Mouse (Mus musculus) lung, postnatal 14 days (tissue): Measurements from ENCODE around the gene Ptrh1.

Experiments
- DNase-seq: peaks from one replicate; pipeline ENCODE4 v3.0.0; 2021

Ptrh1 gene

DNA sequence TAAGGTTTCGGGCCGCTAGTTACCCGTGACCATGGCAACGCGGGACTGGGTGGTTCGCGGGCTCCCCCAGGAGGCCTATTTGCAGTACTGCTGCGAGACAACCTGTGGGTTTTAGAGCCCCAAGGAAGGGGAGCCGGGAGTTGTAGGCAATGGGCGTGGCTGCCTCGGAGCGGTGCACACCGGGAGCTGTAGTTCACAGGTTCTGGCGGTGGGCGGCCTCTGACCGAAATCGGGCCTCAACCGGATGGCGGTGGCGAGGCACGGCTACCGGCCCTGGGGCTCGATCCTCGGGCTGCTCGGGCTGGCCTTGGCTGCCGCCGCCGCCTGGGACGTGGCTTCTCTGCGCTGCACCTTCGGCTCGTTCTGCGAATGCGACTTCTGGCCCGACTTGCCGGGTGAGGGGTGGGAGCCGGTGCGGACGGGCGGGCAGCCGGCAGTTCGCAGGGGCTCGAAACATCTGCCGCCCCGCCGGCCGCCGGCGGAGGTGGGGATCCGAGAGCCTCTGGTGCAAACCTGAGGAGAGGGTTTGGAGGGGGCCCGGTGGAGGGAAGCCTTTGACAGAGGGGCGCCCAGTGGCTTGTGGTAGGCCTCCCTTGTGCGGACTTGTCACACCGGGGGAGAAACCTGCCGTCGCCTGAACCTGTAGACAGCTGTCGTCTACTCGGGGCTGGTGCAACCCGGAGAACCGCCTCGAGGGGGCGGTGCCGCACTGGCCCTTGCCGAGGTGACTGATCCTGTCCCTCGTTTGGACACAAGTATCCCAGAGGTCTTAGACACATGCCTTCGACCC is 18.3 kb upstream of the Ptrh1 start, which contains the start of gene Tor2a:
Tor2a (plus strand) TSS at position 179 of the 790 bp plus-strand sequence.
- peak; percentile 98 for DNase-seq

DNA sequence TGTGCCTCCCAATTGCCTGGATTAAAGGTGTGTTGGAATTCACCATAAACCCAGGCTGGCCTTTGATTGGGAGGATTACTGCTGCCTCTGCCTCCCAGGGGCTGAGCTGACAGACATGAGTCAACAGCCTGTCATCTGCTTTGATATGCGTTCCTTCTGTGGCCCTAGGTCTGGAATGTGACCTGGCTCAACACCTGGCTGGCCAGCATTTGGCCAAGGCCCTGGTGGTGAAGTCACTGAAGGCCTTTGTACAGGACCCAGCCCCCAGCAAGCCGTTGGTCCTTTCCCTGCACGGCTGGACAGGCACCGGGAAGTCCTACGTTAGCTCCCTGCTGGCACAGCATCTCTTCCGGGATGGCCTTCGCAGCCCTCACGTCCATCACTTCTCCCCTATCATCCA is 17.1 kb upstream of the Ptrh1 start:
- no peak for DNase-seq

DNA sequence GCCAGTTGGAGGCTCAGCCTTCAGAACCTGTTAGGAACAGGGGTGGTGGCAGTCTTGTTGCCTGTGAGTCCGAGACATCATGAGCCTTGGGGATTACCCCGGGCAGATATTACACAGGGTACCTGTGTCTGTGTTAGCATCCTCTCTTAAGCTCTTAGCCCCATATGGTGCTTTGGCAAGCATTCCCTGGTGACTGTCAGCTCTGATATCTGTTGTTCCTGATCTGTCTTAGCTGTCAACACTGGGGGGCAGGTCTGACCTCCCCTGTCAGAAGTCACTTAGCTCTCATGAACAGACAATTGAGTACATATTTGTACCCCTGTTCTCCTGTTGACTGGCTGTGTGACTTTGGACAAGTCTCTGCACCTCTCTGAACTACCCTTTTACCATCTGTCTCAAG is 16.6 kb upstream of the Ptrh1 start:
- no peak for DNase-seq

DNA sequence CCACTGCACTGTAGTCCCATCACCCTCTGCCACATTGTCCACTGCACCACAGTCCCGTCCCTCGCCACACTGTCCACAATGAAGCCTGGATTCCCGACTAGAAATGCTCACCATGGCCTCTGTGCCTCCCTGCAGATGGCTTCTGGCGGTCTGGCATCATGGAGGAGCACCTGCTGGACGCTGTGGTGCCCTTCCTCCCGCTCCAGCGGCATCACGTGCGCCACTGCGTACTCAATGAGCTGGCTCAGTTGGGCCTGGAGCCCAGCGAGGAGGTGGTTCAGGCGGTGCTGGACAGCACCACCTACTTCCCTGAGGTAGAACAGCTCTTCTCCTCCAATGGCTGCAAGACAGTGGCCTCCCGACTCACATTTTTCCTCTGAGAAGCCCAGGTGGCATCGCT is 14.2 kb upstream of the Ptrh1 start:
- no peak for DNase-seq

DNA sequence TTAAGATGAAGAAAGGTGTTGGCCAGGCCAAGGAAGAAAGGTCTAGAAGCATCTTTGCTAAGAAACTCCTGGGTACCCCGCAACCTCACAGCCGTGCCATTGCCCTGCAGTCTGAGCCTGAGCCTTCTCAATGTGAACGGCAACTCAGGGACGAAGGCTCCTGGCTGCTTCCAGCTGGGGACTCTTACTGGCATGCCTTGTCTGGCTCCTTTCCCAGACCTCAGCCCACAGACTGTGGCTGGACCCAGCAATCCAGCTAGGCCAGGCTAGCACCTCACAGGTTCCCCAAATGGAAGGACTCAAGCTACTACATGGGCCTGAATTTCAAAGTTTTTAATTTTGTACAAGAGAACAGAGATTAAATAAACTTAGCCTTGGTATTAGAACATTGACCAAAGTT is 13.7 kb upstream of the Ptrh1 start:
- no peak for DNase-seq

DNA sequence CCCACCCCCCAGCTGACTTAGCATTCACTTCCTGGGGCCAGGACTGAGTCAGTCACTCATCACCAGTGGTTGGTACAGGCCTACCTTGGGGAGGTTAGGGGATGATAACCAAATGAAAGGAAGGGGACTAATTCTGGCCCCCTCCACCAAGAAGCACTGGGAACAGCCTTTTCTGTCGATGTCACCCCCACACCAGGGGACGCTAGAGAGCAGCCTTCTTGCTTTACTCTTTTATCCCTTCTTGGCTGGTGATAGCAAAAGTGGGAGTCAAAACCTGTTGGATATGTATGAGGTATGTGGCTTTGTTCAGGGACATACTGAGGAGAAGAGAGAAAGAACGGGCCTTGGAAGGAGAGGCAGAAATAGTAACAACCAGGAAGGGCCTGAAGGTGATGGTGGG is 12.2 kb upstream of the Ptrh1 start:
- no peak for DNase-seq

DNA sequence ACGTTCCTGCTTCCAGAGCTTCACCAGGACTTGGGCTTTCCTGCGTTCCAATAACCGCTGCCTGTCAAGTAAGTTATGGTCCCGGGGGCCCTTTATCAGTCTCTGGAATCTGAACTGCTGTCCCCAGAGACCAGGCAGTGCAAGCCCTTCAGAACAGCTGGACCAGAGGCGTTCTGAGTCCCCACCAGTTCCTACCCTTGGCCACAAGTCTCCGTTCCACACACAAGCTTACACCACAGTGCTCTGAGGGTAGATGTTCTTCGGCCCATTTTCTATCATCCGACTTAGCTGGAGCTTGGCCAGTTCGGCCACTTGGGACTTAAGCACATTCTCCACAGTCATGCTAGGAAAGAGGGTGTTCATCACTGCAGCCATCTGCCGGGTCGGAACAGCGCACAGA is 8.3 kb upstream of the Ptrh1 start:
- DNase-seq = no peak

DNA sequence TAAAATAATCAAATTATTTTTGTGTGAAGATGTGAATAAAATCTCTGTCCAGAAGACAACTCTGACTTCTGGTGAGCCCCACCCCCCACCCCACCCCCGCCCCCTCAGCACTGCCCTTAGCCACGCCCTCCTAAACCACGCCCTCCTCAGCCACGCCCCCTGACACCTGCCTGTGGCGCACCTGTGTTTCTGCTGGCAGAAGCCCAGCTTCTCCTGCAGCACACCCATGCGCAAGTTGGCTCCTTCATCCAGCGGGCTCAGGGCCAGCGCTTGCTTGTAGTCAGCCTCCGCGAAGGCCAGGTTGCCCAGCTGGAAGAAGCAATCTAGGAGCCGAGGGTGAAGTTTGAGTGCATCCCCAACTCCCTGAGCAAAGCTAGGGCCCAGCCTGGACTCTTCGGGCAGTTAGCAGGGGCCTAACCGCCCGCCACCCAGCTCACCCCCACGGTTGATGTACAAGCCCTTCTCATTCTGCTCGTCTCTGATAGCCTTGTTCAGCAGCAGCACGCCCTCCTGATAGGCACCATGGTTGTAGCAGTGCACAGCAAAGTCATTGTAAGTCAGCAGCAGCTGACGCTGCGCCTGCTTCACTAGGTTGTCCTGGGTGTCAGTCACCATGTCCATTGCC is 6.8 kb upstream of the Ptrh1 start:
- peak; percentile 66 for DNase-seq

DNA sequence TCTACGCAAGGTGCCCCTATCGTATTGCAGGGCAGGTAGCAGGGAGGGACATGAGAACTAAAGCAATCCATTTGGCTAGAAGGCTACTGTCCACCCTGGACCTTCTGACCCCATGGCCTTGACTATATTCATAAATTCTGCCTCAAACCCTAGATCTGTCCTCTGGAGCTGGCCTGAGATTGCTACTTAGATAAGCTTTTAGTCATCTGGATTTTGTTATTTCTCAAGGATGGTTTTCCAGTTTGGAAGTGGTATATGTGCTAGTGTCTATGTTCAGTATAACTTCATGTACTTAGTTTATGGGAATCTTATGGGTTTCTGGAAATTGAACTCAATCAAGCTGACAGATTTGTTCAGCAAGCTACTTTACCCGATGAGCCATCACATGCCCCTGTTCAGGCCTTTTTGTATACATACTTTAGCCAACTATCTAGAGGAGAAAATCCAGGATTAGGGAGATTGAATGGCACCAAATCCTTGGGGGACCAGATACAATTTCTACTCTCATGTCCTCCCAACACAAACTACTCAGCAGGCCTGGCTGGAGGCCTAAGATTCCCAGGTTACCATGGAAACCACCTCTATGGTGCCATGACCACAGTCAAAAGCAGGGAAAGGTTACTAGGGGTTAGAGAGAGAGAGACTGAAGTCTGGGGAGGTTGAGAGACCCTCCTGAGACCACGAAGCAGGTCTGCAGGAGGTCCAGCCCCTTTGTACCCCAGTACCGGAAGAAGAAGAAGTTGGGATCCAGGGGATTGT is 6.1 kb upstream of the Ptrh1 start:
- DNase-seq = no peak

DNA sequence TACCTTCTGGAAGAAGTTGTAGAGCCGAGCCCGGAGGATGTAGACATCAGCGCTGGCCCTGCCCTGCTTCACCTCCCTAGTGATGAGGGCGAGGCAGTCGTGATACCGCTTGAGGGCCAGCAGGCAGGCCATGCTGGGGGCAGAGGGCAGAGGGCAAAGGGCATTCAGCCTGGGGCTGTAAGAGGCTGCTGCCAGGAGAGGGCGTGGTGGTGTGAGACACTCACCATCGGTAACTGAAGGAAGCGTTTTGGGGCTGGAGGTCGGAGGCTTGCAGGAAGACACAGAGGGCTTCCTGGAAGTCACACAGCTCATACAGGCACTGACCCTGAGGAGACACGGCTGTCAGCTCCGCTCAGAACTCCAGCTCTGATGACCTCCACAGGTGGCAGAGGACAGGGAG is 3.7 kb upstream of the Ptrh1 start:
- no peak for DNase-seq

DNA sequence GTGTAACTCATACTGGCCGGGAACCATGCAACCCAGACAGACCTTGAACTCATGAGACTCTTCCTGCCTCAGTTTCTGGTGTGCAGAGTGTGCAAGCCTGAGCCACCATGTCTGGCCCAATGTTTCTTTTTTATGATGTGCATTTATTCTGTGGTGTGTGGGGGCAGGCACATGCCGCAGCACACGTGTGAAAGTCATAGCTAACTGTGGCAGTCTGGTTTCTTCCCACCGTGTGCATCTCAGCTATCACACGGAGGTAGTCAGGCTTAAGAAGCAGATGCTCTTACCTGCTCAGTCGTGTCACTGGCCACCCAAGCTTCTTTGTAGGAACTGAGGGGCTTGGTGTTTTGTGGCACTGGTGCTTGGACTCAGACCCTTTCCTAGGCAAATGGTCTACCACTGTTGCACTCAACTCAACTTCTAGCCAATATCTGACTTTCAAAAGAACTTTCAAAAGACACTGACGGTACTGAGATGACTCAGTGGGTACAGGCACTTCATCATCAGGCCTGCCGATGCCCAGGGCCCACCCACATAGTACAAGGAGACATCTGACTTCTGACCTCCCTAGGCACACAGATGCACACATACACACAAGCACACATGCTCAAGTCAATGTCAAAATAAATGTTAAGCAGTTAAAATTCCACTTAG is 2.8 kb upstream of the Ptrh1 start:
- no peak for DNase-seq

DNA sequence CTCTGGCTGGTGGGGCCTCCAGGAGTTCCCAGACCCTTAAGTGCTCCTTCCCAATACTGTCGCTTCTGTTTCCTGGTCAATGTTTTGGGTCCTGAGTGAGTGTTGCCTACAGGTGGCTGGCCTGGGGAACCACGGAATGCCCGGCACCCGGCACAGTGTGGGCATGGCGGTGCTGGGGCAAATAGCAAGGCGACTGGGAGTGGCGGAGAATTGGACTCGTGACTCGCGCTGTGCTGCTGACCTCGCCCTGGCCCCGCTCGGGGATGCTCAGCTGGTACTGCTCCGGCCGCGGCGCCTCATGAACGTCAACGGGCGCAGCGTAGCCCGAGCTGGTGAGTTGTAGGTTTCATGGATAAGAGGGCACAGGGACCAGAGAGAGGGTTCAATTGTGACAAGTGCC is 606 bp downstream of the Ptrh1 start:
- DNase-seq = no peak

DNA sequence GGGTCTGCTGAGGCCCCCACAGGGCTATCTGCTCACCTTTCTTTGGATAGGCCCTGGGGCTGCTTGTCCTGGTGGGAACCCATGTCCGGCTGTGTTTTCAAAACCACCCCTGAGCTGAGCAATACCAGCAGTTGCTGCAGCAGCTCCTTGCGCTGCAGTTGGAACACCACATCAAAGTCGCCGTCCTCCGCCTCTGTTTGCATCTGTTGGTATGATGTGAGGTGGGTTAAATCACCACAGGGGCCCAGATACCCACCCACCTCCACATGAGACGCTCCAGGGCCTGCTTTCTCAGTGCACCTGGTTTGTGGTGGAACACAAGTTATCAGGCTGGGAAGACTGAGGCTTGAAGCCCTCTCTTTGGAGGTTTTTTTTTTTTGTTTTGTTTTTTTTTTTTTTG is 2.5 kb downstream of the Ptrh1 start:
- no peak for DNase-seq

DNA sequence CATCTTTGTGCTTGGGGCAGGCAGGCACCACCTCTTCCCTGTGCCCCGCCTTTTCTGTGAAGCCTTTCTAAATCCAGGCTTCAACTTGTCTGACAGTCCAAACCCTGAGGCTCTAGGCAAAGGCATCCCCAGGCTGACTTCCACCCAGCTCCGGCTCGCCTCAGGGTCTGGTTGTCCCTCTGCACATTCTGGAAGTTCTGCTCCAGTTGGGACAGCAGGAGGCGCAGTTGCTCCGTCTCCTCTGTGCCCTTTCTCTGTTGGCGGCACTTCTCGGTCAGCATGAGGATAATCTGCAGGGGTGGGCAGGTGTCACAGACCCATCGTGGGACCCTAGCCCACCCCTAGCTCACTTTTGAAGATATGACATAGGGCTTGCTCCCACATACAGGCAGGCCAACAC is 3.5 kb downstream of the Ptrh1 start:
- DNase-seq = peak; percentile 84

DNA sequence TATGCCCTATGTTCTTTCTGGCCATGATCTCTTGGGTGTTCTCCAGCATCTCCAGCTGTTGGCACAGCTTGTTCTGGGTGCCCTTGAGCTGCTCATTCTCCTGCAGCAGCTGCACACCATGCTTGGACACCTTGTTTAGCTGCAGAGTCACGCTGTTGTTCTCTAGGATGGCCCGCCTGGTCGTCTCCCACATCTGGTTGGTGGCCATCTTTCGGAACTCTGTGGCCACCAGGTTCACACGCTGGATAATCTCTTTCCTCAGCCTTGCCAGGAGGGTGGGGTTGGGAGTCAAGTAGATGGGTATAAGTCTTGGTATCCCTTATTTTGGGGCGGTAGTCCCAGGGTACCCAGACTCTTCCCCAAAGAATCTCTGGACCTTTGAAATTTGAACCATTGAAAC is 4.1 kb downstream of the Ptrh1 start:
- DNase-seq = no peak

DNA sequence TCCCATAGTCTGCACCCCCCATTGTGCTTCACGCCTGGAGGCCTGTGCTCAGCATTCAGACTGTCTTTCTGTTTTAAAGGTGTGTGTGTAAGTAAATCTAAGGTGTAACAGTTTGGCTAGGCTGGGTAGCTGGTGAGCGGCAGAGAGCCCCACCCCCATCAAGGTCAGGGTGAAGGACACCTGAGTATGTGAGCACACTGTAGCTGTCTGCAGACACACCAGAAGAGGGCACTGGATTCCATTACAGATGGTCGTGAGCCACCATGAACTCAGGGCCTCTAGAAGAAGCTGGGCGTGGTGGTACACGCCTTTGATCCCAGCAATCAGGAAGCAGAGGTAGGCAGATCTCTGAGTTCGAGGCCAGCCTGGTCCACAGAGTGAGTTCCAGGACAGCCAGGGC is 6.1 kb downstream of the Ptrh1 start:
- no peak for DNase-seq

DNA sequence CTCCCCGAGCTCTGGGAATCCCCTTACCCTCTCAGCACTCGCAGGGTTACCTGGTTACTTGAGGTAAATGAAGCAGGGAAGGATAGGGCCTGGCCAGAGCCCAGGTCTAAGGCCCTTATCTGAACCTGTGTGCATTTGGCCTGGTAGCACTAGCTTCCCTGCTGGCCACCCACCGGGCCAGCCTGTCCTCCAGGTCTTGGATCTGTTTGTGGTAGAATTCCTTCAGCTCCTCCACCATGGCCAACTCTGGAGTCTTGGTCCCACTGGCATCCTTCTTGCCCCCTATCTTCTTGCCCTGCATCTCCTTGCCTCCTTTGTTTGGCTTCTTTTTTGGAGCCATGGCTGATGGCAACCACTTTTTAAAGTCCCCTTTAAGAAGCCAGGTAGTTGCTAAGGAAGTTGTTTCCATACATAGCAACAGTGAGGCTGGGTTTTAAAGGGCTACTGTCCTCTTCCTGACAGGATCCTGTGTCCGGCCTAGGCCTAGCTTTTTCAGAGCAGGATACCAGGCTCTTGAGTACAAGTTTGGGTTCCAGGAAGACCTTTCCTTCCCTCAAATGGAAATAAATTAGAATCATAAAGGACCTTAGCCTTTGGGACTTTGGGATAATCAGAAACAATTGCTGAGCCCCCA is 8.6 kb downstream of the Ptrh1 start, which contains the start of gene Cfap157:
Cfap157 (minus strand) TSS at position 381 of the 634 bp plus-strand sequence.
- DNase-seq = peak; percentile 30

DNA sequence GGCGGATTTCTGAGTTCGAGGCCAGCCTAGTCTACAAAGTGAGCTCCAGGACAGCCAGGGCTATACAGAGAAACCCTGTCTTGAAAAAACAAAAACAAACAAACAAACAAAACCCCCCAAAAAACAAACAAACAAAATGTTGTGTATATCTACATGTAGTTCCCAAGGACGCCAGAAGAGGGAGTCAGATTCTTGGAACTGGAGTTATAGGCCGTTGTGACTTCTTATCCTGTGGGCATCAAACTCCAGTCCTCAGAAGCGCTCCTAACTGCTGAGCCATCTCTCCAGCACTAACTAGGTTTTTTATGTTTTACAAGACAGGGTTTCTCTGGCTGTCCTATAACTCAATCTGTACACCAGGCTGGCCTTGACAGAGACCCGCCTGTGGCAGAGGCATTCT is 11.6 kb downstream of the Ptrh1 start:
- DNase-seq = peak; percentile 49

DNA sequence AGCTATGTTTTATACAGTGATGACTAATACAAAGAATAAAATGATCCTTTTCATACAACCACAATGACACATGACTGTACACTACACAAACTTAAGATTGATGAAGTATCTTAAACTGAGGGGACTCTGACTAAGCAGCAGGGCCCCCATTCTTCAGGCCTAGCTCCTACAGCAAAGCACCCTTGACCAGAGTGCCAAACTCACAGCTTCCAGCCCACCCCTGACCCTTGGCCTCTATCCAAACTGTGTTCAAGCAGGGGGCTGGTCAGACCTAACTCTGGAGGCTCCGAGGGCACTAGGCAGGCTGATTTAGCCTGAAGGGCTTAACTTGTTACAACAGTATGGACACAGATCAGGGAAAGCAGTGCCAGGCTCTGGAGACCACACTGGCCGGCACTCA is 13.0 kb downstream of the Ptrh1 start:
- no peak for DNase-seq

DNA sequence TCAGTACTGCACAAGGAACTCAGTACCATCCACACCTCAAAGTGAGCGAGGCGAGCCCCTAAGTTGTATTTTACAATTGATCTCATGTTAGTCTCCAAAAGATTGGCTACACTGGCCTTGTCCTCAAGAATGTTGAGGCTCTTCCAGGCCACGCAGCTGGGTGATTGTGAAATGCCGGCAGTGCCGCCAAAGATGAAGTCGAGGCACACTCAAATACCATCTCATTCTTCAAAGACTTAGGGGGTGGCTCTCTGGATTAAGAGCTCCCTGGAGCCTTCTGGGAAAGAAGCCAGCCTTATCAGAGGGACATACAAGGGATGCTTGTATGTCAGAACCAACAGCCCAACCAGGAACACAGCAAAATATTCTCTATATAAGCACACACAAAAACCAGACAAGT is 15.7 kb downstream of the Ptrh1 start:
- DNase-seq = peak; percentile 68

DNA sequence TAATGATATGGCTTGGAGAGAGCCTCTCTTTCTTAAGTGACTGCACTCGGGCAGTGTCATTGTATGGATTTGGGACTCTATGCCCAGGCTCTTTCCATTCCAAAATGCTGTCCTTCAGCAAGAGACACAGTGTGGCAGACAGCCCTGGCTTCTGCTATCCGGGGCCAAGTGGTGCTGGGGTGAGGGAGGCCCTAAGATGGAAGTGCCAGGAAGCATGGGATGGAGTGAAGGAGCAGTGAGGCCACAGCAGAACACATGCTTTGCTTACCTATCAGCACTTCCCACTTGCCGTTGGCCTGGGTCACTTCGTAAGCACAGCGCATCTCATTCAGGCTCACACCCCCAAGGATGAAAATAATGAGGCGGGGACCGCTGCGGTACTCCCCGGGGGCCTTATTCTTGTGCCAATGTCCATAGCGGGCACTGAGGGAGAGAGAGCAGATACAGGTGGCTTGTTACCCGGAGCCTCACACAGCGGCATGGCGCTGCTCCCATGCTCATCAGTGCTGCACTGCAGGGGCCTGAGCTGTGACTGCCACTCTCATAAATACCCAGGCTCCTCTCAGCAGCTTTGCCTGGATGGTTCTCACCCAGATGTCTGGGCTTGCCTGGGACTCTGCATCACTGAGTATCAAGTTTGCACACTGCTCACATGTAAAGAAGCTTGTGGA is 20.3 kb downstream of the Ptrh1 start:
- no peak for DNase-seq

DNA sequence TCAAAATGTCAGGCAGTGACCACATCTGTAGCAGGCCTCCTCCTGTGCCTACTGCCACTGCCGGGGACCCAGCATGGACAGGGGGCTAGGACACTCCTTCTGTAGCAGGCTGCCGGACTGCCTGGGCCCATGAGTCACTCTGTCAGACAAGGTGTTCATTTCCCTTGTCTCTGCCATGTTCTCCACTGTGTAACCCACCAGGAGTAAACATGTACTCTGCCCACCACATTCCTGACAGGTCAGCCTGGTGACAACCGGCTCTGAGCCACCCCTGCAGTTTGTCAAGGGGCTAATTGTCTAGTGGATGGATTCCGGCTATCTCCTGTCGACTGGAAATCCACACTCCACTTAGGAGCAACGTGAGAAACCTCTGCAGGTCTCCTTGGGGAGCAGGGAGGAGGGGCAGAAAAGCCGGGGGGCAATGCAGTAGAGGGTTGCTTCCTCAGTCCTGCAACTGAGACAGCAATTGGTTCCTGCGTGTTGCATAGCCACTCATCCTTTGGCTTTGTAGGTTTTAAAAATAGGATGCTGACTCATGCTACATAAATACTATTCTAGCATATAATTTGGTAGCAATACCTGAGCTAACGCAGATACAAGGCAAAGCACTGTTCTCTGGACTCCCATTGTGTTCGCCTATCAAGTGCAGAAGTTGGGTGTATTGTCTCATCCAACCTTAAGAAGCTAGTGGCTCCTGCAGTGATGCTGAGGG is 22.8 kb downstream of the Ptrh1 start:
- DNase-seq = no peak
